Mouse (Mus musculus): Measurements from ENCODE around the gene Olfr77.

The Olfr77 gene

DNA sequence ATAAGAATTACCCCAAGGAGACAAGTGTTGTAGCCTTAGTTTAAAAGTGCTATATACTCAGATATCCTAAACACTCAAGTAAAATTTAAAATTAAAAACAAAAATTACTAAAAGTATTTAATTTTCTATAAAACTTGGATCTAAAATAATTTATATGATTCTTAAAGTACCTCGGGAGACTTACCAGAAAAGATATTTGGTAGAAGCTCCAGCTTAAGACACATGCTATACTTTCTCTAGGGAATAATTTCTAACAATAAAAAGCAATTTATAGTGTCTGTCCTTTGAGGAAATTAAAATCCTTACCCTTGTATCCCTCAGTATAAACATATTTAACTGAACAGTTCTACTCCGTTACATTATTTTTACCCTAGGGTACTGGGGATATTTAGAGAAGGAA lies at the start of gene Olfr77:
TSS of gene Olfr77 (plus strand) at position 301 of the 400 bp plus-strand sequence.
- no peak for DNase-seq

DNA sequence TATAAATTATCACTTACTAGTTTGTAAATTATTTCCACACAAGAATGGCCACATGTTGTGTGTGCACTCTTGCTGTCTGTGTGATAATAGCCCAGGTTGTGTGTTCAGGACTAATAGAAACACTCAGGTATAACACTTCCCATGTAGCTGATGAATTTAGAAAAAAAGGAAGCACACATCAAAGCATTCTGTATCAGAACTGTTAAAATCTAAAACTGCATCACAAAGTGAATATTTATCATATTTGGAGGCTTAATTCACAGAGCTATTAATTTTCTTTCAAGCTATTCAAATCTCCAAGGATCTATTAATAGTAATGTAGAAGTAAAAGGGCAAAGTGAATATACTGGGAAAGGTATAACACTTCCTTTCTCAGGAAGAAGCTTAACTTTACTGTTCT lies 28.8 kb upstream of the Olfr77 start, which contains the start of gene Olfr862:
TSS of gene Olfr862 (minus strand) at position 101 of the 400 bp plus-strand sequence.
- DNase-seq, result no peak

DNA sequence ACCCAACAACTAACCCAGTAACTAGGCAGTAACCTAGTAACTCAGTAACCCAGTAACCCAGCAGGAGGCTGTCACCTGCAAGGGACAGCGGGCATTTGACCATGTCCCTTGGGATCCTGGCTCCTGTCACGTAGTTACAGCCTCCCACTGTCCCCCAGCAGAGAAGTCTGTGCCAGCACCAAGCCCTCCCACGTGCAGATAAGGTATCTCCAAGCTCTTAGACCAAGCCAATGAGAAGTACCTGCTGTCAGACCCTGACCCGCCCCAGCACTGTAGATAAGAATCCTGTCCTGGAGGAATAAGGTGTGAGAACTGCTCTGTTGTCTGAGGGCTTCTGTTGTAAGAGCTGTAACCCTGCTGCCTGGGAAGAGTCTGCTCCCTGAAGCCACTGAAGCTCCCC lies 5.5 kb upstream of the Olfr77 start:
- DNase-seq, result no peak
